Mouse (Mus musculus) midbrain, embryonic 16.5 days (tissue): ENCODE data around the gene Olfr160. TPM values are rescaled to one million over a fixed set of nuclear protein-coding genes. Genes with fewer than 3 reads are reported as not detected.

Experiments used
- ATAC-seq: fragments of 200-750 bp; cut with Nextera tagmentation; 2 replicates; pipeline ENCODE4 v1.8.0; 2017; ENCODE audit warnings: moderate TSS enrichment
- H3K27ac ChIP-seq: fragments of 300-500 bp; sonication (generic); 2 replicates; pipeline ENCODE4 v1.5.1; 2014; ENCODE audit warnings: mild to moderate bottlenecking, low read length, mixed read lengths
- H3K27me3 ChIP-seq: fragments of 300-500 bp; sonication (generic); 2 replicates; pipeline ENCODE4 v1.6.1; 2014; ENCODE audit warnings: low read depth, low read length, mixed read lengths; ENCODE audit not compliant: control insufficient read depth, insufficient read depth
- H3K36me3 ChIP-seq: fragments of 300-500 bp; sonication (generic); 2 replicates; pipeline ENCODE4 v1.6.1; 2014; ENCODE audit warnings: mild to moderate bottlenecking, low read length, moderate library complexity, mixed read lengths; ENCODE audit not compliant: control insufficient read depth, insufficient read depth
- H3K4me1 ChIP-seq: fragments of 300-500 bp; sonication (generic); 2 replicates; pipeline ENCODE4 v1.6.1; 2014; ENCODE audit warnings: mild to moderate bottlenecking, low read length, mixed read lengths; ENCODE audit not compliant: control insufficient read depth, insufficient read depth
- H3K4me2 ChIP-seq: fragments of 300-500 bp; sonication (generic); 2 replicates; pipeline ENCODE4 v1.6.1; 2014; ENCODE audit warnings: mild to moderate bottlenecking, low read length, mixed read lengths
- H3K4me3 ChIP-seq: fragments of 300-500 bp; sonication (generic); 2 replicates; pipeline ENCODE4 v1.5.1; 2014; ENCODE audit warnings: low read depth, mild to moderate bottlenecking, low read length, moderate library complexity, mixed read lengths
- H3K9ac ChIP-seq: fragments of 300-500 bp; sonication (generic); 2 replicates; pipeline ENCODE4 v1.6.1; 2014; ENCODE audit warnings: low read depth, low read length, mixed read lengths
- H3K9me3 ChIP-seq: fragments of 300-500 bp; sonication (generic); replicated peaks from 2 replicates; pipeline ENCODE4 v1.6.1; 2014; ENCODE audit warnings: mild to moderate bottlenecking, low read length, mixed read lengths; ENCODE audit not compliant: control insufficient read depth, poor library complexity, severe bottlenecking
- WGBS: fragments of 180-500 bp; shearing (Covaris S2); extraction: QIAGEN DNeasy Blood & Tissue Kit; methylation state at CpG from one replicate; pipeline ENCODE4 v1.1.7; 2014; 5-methylcytosine and 5-hydroxymethylcytosine counted together
- polyA plus RNA-seq: library from polyadenylated mRNA; unstranded; fragments of >200 nt; fragmentation: Nextera tagmentation; extraction: Ambion mirVana; gene quantifications from 2 replicates; pipeline ENCODE4 v1.2.1, GENCODE M21; 2015

Gene Olfr160
- polyA plus RNA-seq, 1 experiment from 2014 or later: not detected

DNA sequence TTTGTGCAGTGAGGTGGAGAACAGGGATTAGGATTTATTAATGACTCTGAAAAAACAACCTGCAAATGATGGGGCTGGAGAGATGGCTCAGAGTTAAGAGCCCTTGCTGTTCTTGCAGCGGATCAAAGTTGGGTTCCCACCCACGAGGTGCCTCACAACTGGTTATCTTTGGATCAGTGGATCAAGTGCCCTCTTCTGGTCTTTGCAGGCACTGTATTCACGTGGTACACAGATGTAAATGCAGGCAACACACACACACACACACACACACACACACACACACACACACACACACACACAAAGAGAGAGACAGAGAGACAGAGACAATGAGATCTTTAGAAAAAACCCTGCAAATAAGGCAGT is 28.1 kb downstream of the Olfr160 start:
- peaks cover 3% of the 10 kb centered on the region; the same call in 1 of the 2 replicates for H3K4me1 ChIP-seq
- H3K9ac ChIP-seq: no peak overlapping the region
- 36% methylated on average over 3 of the region's 3 CpGs for WGBS
- ATAC-seq: peak; percentile 76
- no peak overlapping the region for H3K4me2 ChIP-seq
- no peaks in the 10 kb centered on the region for H3K36me3 ChIP-seq
- H3K27me3 ChIP-seq: no peaks in the 10 kb centered on the region
- H3K4me3 ChIP-seq: no peak overlapping the region
- no peaks in the 10 kb centered on the region for H3K9me3 ChIP-seq
- H3K27ac ChIP-seq: peak overlapping the region; percentile 55

DNA sequence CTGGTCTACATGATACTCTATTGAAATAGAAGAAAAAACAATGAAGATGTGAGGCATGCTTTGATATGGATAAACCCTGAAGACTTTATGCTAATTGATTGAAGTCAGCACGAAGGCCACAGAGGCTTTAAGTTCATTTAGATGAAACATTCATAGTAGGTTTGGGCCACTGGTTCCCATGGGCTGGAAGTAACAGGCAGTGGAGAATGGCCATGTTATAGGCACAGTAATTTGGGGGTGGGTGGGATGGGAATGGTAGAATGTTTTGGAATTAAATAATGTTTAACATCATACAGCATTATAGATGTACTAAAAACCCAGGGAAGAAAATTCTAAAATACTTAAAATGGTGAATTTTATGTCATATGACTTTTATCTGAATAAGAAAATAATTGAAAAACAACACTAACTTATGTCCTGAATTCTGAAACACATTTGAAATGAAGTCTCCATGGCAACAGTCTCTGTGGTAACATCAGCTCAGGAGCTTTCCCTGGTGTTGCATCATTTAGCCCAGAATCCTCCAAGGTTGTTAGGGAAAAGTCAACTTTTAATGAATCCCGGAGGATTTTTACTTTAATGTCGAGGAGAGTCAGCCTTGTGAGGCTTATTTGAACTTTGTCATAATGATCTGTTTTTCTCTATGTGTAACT is 28.6 kb downstream of the Olfr160 start:
- Histone ChIP-seq H3K4me1 (peaks cover 3% of the 10 kb centered on the region; the same call in 1 of the 2 replicates), H3K4me3 (no peak overlapping the region), H3K27me3 (no peaks in the 10 kb centered on the region), H3K27ac (peak overlapping the region; percentile 55), H3K36me3 (no peaks in the 10 kb centered on the region), H3K4me2 (no peak overlapping the region), H3K9me3 (no peaks in the 10 kb centered on the region), H3K9ac (no peak overlapping the region)
- peak; percentile 88 for ATAC-seq
- WGBS: 46% methylated on average over 3 of the region's 3 CpGs

DNA sequence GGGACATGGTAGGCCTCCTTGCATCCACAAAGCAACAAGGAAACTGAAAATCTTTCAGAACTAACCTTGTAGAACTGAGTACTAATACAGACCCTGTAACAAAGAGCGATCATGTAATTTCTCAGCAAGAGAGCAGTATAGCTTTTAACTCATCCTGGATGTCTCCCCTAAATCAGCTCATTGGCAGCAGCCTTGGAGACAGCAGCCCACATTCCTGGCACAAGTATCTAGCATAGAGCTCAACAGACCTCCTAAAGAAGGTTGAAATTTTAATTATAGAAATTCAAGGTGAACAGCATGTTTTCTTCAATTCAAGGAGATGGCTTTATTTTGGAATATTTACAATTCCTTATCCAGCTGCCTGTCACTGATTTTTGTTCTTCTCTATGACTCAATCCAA is 34.9 kb downstream of the Olfr160 start:
- Histone ChIP-seq H3K36me3 (no peaks in the 10 kb centered on the region), H3K9me3 (no peaks in the 10 kb centered on the region), H3K4me2 (no peak overlapping the region), H3K27ac (no peak overlapping the region), H3K4me3 (no peak overlapping the region), H3K27me3 (no peaks in the 10 kb centered on the region), H3K4me1 (no peaks in the 10 kb centered on the region), H3K9ac (no peak overlapping the region)
- ATAC-seq: no peak
- 93% methylated on average over 1 of the region's 1 CpGs for WGBS

DNA sequence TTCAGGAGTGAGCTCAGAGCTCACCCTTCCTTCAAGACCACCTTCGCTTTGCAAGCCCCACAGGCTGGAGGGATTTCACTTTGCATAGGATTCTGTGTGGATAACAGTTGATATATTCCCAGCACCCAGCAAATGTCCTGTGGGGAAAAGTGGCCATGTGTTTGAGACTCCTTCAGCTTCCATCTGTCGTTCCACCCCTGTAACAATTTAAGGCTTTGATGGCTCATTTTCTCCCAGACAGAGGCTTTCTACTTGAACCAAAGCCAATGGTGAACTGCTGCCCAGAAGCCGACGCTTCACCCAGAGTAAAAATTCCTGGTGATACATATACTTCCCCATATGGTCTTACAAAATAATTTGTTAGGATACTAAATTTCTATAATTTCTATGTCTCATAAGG is 40.8 kb downstream of the Olfr160 start:
- Histone ChIP-seq H3K4me3 (no peak overlapping the region), H3K27ac (no peak overlapping the region), H3K9me3 (no peaks in the 10 kb centered on the region; the same call in 1 of the 2 replicates), H3K4me2 (no peak overlapping the region), H3K4me1 (no peaks in the 10 kb centered on the region), H3K9ac (no peak overlapping the region), H3K27me3 (no peaks in the 10 kb centered on the region), H3K36me3 (no peaks in the 10 kb centered on the region)
- no peak for ATAC-seq
- 86% methylated on average over 4 of the region's 4 CpGs for WGBS

DNA sequence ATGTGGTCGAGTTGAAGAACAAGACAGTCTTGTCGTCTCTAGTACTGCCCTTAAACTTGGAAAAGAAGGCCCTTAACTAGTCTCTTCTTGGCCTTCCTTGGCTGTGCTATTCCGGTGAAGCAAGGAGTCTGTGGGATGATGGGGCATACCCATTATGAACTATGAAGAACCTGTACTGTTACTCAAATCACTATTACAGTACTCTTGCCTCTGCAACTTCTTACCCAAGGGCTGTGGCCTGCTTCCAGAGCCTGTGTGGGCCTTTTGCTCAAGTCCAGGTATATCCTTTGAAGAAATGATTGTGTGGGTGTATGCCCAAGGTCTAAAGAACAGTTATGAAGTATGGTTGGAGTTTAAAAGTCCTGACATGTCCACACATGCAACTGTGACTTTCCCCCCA is 45.8 kb downstream of the Olfr160 start:
- no peak for ATAC-seq
- H3K36me3 ChIP-seq: no peaks in the 10 kb centered on the region

DNA sequence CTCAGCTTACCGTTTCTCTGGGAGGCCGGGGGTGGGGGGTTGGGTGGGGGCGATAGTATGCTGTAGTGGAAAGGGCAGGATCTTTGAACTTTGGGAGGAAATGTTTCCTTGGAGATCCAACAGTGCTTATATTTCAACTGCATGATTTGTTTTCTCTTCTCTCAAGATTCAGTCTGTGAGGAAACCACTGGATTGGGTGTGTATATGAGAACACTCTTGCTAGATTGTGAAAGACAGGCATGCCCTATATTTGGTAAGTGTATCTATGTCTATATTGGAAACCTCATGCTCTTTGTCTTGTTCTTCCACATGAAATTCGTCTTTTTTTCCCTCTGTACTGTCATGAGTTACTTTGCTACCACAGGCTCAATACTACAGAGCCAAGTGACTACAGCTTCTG is 46.4 kb downstream of the Olfr160 start:
- H3K9ac ChIP-seq: no peak overlapping the region
- H3K4me3 ChIP-seq: no peak overlapping the region
- no peak for ATAC-seq
- no peaks in the 10 kb centered on the region for H3K27me3 ChIP-seq
- H3K9me3 ChIP-seq: no peaks in the 10 kb centered on the region; the same call in 1 of the 2 replicates
- H3K27ac ChIP-seq: no peak overlapping the region
- 73% methylated on average over 4 of the region's 4 CpGs for WGBS
- no peaks in the 10 kb centered on the region for H3K4me1 ChIP-seq
- H3K36me3 ChIP-seq: no peaks in the 10 kb centered on the region
- no peak overlapping the region for H3K4me2 ChIP-seq

More for the DNA sequence above, 45.8 kb downstream of the Olfr160 start:
- Histone ChIP-seq H3K27me3 (no peaks in the 10 kb centered on the region), H3K9me3 (no peaks in the 10 kb centered on the region; the same call in 1 of the 2 replicates), H3K4me1 (no peaks in the 10 kb centered on the region), H3K4me2 (no peak overlapping the region), H3K4me3 (no peak overlapping the region), H3K27ac (no peak overlapping the region), H3K9ac (no peak overlapping the region)
- 84% methylated on average over 3 of the region's 3 CpGs for WGBS

DNA sequence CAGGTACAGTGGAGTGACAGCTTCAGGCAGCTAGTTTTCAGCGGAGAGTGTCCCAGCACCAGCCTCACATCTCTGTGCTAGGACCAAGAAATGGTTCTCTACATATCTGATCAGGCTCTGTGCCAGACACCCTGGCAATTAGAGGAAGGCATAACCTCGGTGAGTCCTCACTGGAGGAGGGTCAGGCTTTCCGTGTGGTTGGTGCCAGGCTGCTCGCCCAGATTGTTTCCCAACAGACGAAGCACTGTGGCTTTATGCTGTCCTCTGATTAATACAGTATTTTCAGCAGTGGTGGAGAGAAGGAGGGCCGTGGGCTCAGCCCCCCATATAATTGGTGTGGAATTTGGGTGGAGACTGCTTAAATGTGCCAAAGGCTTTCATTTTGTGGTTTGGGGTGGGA is 46.9 kb downstream of the Olfr160 start, which contains the start of gene Panx3:
Panx3 (minus strand) TSS at position 121 of the 400 bp plus-strand sequence.
- H3K4me2 ChIP-seq: no peak within 1 kb of the TSS
- H3K9ac ChIP-seq: no peak within 1 kb of the TSS
- no peak for ATAC-seq
- H3K36me3 ChIP-seq: no peaks in the 10 kb centered on the region
- H3K4me3 ChIP-seq: no peak within 1 kb of the TSS
- 70% methylated on average over 6 of the region's 6 CpGs for WGBS
- no peaks in the 10 kb centered on the region for H3K4me1 ChIP-seq
- no peak within 1 kb of the TSS for H3K27ac ChIP-seq
- H3K27me3 ChIP-seq: no peaks in the 10 kb centered on the region
- no peaks in the 10 kb centered on the region; the same call in 1 of the 2 replicates for H3K9me3 ChIP-seq

DNA sequence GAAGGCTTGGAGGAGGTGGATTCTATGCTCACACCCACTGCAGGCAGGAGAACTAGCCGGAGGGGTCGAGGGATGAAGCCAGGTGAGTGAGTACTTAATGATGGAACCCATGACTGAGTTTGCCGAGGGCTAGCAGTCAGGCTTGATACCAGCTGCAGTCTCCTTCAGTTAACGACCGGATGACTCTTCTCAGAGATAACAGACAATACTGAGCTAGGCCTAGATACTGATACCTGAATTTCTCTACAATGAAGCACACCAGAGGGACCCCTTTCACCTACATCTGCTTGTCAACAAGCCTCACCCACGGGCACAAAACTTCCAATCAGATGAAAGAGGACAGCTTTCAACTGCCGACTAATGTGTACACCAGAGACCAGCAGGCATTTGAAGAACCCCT is 50.0 kb downstream of the Olfr160 start:
- ATAC-seq: no peak
- Histone ChIP-seq H3K9ac (no peak overlapping the region), H3K9me3 (no peaks in the 10 kb centered on the region), H3K36me3 (no peaks in the 10 kb centered on the region), H3K27ac (no peak overlapping the region), H3K4me1 (no peaks in the 10 kb centered on the region), H3K4me3 (no peak overlapping the region), H3K4me2 (no peak overlapping the region), H3K27me3 (no peaks in the 10 kb centered on the region)
- 86% methylated on average over 7 of the region's 7 CpGs for WGBS

DNA sequence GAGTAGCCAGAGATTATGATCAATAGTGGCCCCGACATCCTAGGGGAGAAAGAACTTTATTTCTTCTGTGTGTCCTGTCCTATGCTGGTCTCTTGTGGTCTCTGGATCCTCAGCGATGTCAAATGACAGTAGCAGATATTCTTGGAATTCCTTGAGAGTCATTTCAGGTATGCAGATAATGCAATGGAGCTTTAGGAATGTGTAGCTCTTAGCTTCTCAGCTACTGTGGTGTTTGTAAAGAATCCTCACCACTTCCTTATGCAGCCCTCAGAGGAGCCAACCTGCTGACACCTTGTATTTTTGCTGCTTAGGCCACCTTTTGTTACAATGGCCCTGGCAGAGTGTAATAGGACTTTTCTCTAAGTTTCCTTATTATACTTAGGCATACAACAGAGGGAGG is 51.4 kb downstream of the Olfr160 start:
- Histone ChIP-seq H3K4me3 (no peak overlapping the region), H3K36me3 (no peaks in the 10 kb centered on the region), H3K4me1 (no peaks in the 10 kb centered on the region), H3K9me3 (no peaks in the 10 kb centered on the region), H3K4me2 (no peak overlapping the region), H3K27ac (no peak overlapping the region), H3K27me3 (no peaks in the 10 kb centered on the region), H3K9ac (no peak overlapping the region)
- 78% methylated on average over 2 of the region's 2 CpGs for WGBS
- no peak for ATAC-seq
